Mouse (Mus musculus) kidney, adult 9 months (tissue): ENCODE results near the gene Gm49355.

Experiments used
- DNase-seq: peaks from one replicate; pipeline ENCODE4 v3.0.0; 2022

Gm49355 gene

GRCm38 (mm10) chr14:12343451-12343941 lies 59.7 kb downstream of the Gm49355 start:
- DNase-seq, result no peak

- peak; percentile 52 for DNase-seq
Observed at GRCm38 (mm10) chr14:12344061-12344745, 60.4 kb downstream of the Gm49355 start.

- DNase-seq, result no peak
Observed at GRCm38 (mm10) chr14:12344746-12345240, 61.0 kb downstream of the Gm49355 start.

GRCm38 (mm10) chr14:12345241-12345921 lies 61.6 kb downstream of the Gm49355 start:
- no peak for DNase-seq

GRCm38 (mm10) chr14:12346011-12346864 lies 62.5 kb downstream of the Gm49355 start:
- DNase-seq, result no peak

GRCm38 (mm10) chr14:12346865-12347600 lies 63.3 kb downstream of the Gm49355 start:
- no peak for DNase-seq

GRCm38 (mm10) chr14:12348089-12348488 lies 64.3 kb downstream of the Gm49355 start, which contains the start of gene Fezf2:
TSS of gene Fezf2 (minus strand) at chr14:12348189.
- DNase-seq, result no peak

- no peak for DNase-seq
Observed at GRCm38 (mm10) chr14:12349334-12350090, 65.7 kb downstream of the Gm49355 start.

- no peak for DNase-seq
Observed at GRCm38 (mm10) chr14:12350271-12350916, 66.6 kb downstream of the Gm49355 start.
